Comparison of ENCODE assay signal across 16 mouse cellular contexts in genomic region chr15:86375262-86375661, GRCm38 (mm10).
"Had no signal": no experiment of that assay in that cellular context is flagged by ENCODE, and none has a peak within 500 bp of the region (broad histone marks: within the 10 kb centered on the region; RNA-seq: fewer than 3 reads in every experiment).

No protein-coding gene starts in this region.

- H3K4me3 ChIP-seq: neural tube, embryonic 13.5 days; neural tube, embryonic 15.5 days; stomach, embryonic 15.5 days had no signal

- H3K27ac ChIP-seq: neural tube, embryonic 15.5 days; stomach, embryonic 15.5 days; stomach, postnatal 0 days had no signal

- DNase-seq: retina, postnatal 1 day; right cerebral cortex, adult 18-20 months; right cerebral cortex, postnatal 14 days; right cerebral cortex, postnatal 25 days; right cerebral cortex, postnatal 4 days; spleen, adult 18-20 months; thymus, adult 18-20 months; thymus, adult 2 months; thymus, postnatal 14 days; thymus, postnatal 25 days; thymus, postnatal 36 days; thymus, postnatal 4 days had no signal

- H3K4me2 ChIP-seq: neural tube, embryonic 13.5 days; neural tube, embryonic 15.5 days; stomach, embryonic 15.5 days had no signal

- H3K36me3 ChIP-seq: neural tube, embryonic 13.5 days; neural tube, embryonic 15.5 days; stomach, embryonic 15.5 days had no signal

- H3K9ac ChIP-seq: neural tube, embryonic 13.5 days; neural tube, embryonic 15.5 days; stomach, embryonic 15.5 days had no signal

- H3K4me1 ChIP-seq: neural tube, embryonic 15.5 days; stomach, embryonic 15.5 days had no signal

- H3K9me3 ChIP-seq: neural tube, embryonic 13.5 days; neural tube, embryonic 15.5 days; stomach, embryonic 15.5 days had no signal

- H3K27me3 ChIP-seq: neural tube, embryonic 13.5 days; neural tube, embryonic 15.5 days; stomach, embryonic 15.5 days had no signal
